Mouse (Mus musculus): ENCODE data around the gene Cdpf1.

GRCm38 (mm10) chr15:85775001-85775400 lies 36.5 kb downstream of the Cdpf1 start:
- TF ChIP-seq CTCF (conservative IDR thresholded peaks at IDR 0.05; ENCODE audit: low read length) = no peak
- TF ChIP-seq NANOG (IDR thresholded peaks at IDR 0.05; ENCODE audit: borderline replicate concordance, low read length) = no peak
- TF ChIP-seq POU5F1 (IDR thresholded peaks at IDR 0.05; ENCODE audit: borderline replicate concordance, low read length) = no peak

Measured in E14TG2a.4 (cell line).